Mouse (Mus musculus) neural tube, embryonic 14.5 days (tissue): ENCODE measurements around the gene Rab7. TPM values are rescaled to one million over a fixed set of nuclear protein-coding genes. Genes with fewer than 3 reads are reported as not detected.

Experiments used
- ATAC-seq: fragments of 200-750 bp; cut with Nextera tagmentation; 2 replicates; pipeline ENCODE4 v1.8.0; 2017; ENCODE audit warnings: low read depth, mild to moderate bottlenecking, moderate TSS enrichment, moderate library complexity
- H3K27ac ChIP-seq: fragments of 300-500 bp; sonication (generic); 2 replicates; pipeline ENCODE4 v1.5.1; 2014; ENCODE audit warnings: low read depth, mild to moderate bottlenecking, control low read depth, low read length, moderate library complexity, mixed read lengths
- H3K27me3 ChIP-seq: fragments of 300-500 bp; sonication (generic); 2 replicates; pipeline ENCODE4 v1.6.1; 2014; ENCODE audit warnings: low read length; ENCODE audit not compliant: control insufficient read depth, insufficient read depth
- H3K36me3 ChIP-seq: fragments of 300-500 bp; sonication (generic); 2 replicates; pipeline ENCODE4 v1.6.1; 2014; ENCODE audit warnings: low read length, mixed read lengths; ENCODE audit not compliant: control insufficient read depth, insufficient read depth
- H3K4me1 ChIP-seq: fragments of 300-500 bp; sonication (generic); 2 replicates; pipeline ENCODE4 v1.6.1; 2014; ENCODE audit warnings: low read length; ENCODE audit not compliant: control insufficient read depth, insufficient read depth
- H3K4me2 ChIP-seq: fragments of 300-500 bp; sonication (generic); 2 replicates; pipeline ENCODE4 v1.6.1; 2014; ENCODE audit warnings: mild to moderate bottlenecking, low read depth, low read length, control low read depth
- H3K4me3 ChIP-seq: fragments of 300-500 bp; sonication (generic); 2 replicates; pipeline ENCODE4 v1.5.1; 2014; ENCODE audit warnings: low read depth, low read length, control low read depth, mixed read lengths
- H3K9ac ChIP-seq: fragments of 300-500 bp; sonication (generic); replicated peaks from 2 replicates; pipeline ENCODE4 v1.6.1; 2014; ENCODE audit warnings: low read depth, mild to moderate bottlenecking, control low read depth, low read length, mixed read lengths
- H3K9me3 ChIP-seq: fragments of 300-500 bp; sonication (generic); 2 replicates; pipeline ENCODE4 v1.6.1; 2016; ENCODE audit warnings: low read length; ENCODE audit not compliant: control insufficient read depth
- WGBS: fragments of 180-500 bp; shearing (Covaris S2); extraction: QIAGEN DNeasy Blood & Tissue Kit; methylation state at CpG from one replicate; pipeline ENCODE4 v1.1.7; 2014; 5-methylcytosine and 5-hydroxymethylcytosine counted together
- polyA plus RNA-seq: library from polyadenylated mRNA; unstranded; fragments of >200 nt; fragmentation: Nextera tagmentation; extraction: Ambion mirVana; gene quantifications from 2 replicates; pipeline ENCODE4 v1.2.1, GENCODE M21; 2014

Rab7 gene
- polyA plus RNA-seq, 1 experiment from 2014 or later, result 401 TPM

- Histone ChIP-seq H3K4me1 (no peaks in the 10 kb centered on the region), H3K36me3 (no peaks in the 10 kb centered on the region), H3K27ac (no peak overlapping the region), H3K4me2 (no peak overlapping the region), H3K9ac (no peak overlapping the region), H3K9me3 (no peaks in the 10 kb centered on the region), H3K27me3 (no peaks in the 10 kb centered on the region), H3K4me3 (no peak overlapping the region)
- no peak for ATAC-seq
- 82% methylated on average over 5 of the region's 5 CpGs for WGBS
Measured at GRCm38 (mm10) chr6:88059903-88060302, 14.8 kb upstream of the Rab7 start.

- Histone ChIP-seq H3K27me3 (no peaks in the 10 kb centered on the region), H3K36me3 (no peaks in the 10 kb centered on the region), H3K9me3 (no peaks in the 10 kb centered on the region), H3K4me1 (no peaks in the 10 kb centered on the region), H3K4me2 (no peak overlapping the region), H3K27ac (no peak overlapping the region), H3K9ac (no peak overlapping the region), H3K4me3 (no peak overlapping the region)
- whole genome bisulfite sequencing, result 88% methylated on average over 5 of the region's 5 CpGs
- no peak for ATAC-seq
Measured at GRCm38 (mm10) chr6:88056866-88057265, 11.8 kb upstream of the Rab7 start.

- WGBS, result 83% methylated on average over 5 of the region's 5 CpGs
- Histone ChIP-seq H3K4me1 (no peaks in the 10 kb centered on the region), H3K27me3 (no peaks in the 10 kb centered on the region), H3K9me3 (no peaks in the 10 kb centered on the region), H3K27ac (no peak overlapping the region), H3K36me3 (no peaks in the 10 kb centered on the region), H3K4me2 (no peak overlapping the region), H3K9ac (no peak overlapping the region), H3K4me3 (no peak overlapping the region)
- ATAC-seq, result no peak
Measured at GRCm38 (mm10) chr6:88055663-88056062, 10.6 kb upstream of the Rab7 start.

- Histone ChIP-seq H3K27ac (no peak overlapping the region), H3K4me3 (no peak overlapping the region), H3K9ac (no peak overlapping the region), H3K27me3 (0 out of 2 replicates have a peak, but pooled peaks cover 2% of the 10 kb centered on the region), H3K4me1 (no peaks in the 10 kb centered on the region), H3K4me2 (no peak overlapping the region), H3K9me3 (no peaks in the 10 kb centered on the region), H3K36me3 (no peaks in the 10 kb centered on the region)
- WGBS, result 64% methylated on average over 9 of the region's 9 CpGs
- no peak for ATAC-seq
Measured at GRCm38 (mm10) chr6:88054081-88054835, 9.2 kb upstream of the Rab7 start.

- no peak overlapping the region for H3K4me2 ChIP-seq
- no peak overlapping the region for H3K4me3 ChIP-seq
- no peak overlapping the region for H3K9ac ChIP-seq
- ATAC-seq, result no peak
- WGBS, result 71% methylated on average over 11 of the region's 11 CpGs
- no peaks in the 10 kb centered on the region for H3K36me3 ChIP-seq
- no peaks in the 10 kb centered on the region for H3K9me3 ChIP-seq
- 0 out of 2 replicates have a peak, but pooled peaks cover 2% of the 10 kb centered on the region for H3K27me3 ChIP-seq
- H3K27ac ChIP-seq, result no peak overlapping the region
- H3K4me1 ChIP-seq, result no peaks in the 10 kb centered on the region
Measured at GRCm38 (mm10) chr6:88053228-88054080, 8.4 kb upstream of the Rab7 start.

- WGBS, result 93% methylated on average over 5 of the region's 5 CpGs
- Histone ChIP-seq H3K4me1 (no peaks in the 10 kb centered on the region), H3K4me3 (no peak overlapping the region), H3K27ac (no peak overlapping the region), H3K4me2 (no peak overlapping the region), H3K27me3 (0 out of 2 replicates have a peak, but pooled peaks cover 2% of the 10 kb centered on the region), H3K36me3 (no peaks in the 10 kb centered on the region), H3K9ac (no peak overlapping the region), H3K9me3 (no peaks in the 10 kb centered on the region)
- no peak for ATAC-seq
Measured at GRCm38 (mm10) chr6:88051206-88051605, 6.1 kb upstream of the Rab7 start.

GRCm38 (mm10) chr6:88049008-88049407 is 3.9 kb upstream of the Rab7 start:
- peaks cover 3% of the 10 kb centered on the region for H3K4me1 ChIP-seq
- H3K9me3 ChIP-seq, result no peaks in the 10 kb centered on the region
- H3K4me2 ChIP-seq, result no peak overlapping the region
- WGBS, result 75% methylated on average over 6 of the region's 6 CpGs
- no peak overlapping the region for H3K4me3 ChIP-seq
- no peak overlapping the region for H3K9ac ChIP-seq
- no peaks in the 10 kb centered on the region for H3K36me3 ChIP-seq
- H3K27ac ChIP-seq, result no peak overlapping the region
- ATAC-seq, result no peak
- 0 out of 2 replicates have a peak, but pooled peaks cover 2% of the 10 kb centered on the region for H3K27me3 ChIP-seq

GRCm38 (mm10) chr6:88047853-88048252 is 2.8 kb upstream of the Rab7 start:
- Histone ChIP-seq H3K9ac (no peak overlapping the region), H3K4me3 (no peak overlapping the region), H3K27me3 (0 out of 2 replicates have a peak, but pooled peaks cover 2% of the 10 kb centered on the region), H3K4me1 (peaks cover 15% of the 10 kb centered on the region), H3K4me2 (no peak overlapping the region), H3K9me3 (no peaks in the 10 kb centered on the region), H3K36me3 (no peaks in the 10 kb centered on the region), H3K27ac (no peak overlapping the region)
- 89% methylated on average over 5 of the region's 5 CpGs for WGBS
- ATAC-seq, result no peak

GRCm38 (mm10) chr6:88045406-88045766 is 316 bp upstream of the Rab7 start:
- peak overlapping the region; percentile 49; the same call in 1 of the 2 replicates for H3K27ac ChIP-seq
- H3K9me3 ChIP-seq, result no peaks in the 10 kb centered on the region
- H3K4me3 ChIP-seq, result peak overlapping the region; percentile 89; the same call in 1 of the 2 replicates
- ATAC-seq, result no peak
- no peaks in the 10 kb centered on the region for H3K36me3 ChIP-seq
- H3K4me1 ChIP-seq, result peaks cover 18% of the 10 kb centered on the region
- peak overlapping the region; percentile 11; the same call in 1 of the 2 replicates for H3K4me2 ChIP-seq
- WGBS, result 35% methylated on average over 3 of the region's 3 CpGs
- H3K27me3 ChIP-seq, result 0 out of 2 replicates have a peak, but pooled peaks cover 2% of the 10 kb centered on the region
- no peak overlapping the region for H3K9ac ChIP-seq
